Mouse (Mus musculus): Measurements from ENCODE around the gene Rpl3. TPM values are rescaled to one million over a fixed set of nuclear protein-coding genes. Genes with fewer than 3 reads are reported as not detected.

Rpl3 gene
- polyA plus RNA-seq, 1 experiment from 2014 or later, result 633 TPM

GRCm38 (mm10) chr15:80070095-80070644 is 21.5 kb downstream of the Rpl3 start:
- Histone ChIP-seq H3K36me3 (ENCODE audit: control insufficient read depth, insufficient read depth, low read length) (no peaks in the 10 kb centered on the region), H3K27ac (ENCODE audit: low read depth, low read length) (no peak overlapping the region), H3K4me3 (ENCODE audit: low read depth, low read length) (no peak overlapping the region), H3K9ac (replicated peaks; ENCODE audit: low read depth, low read length) (no peak overlapping the region), H3K4me2 (ENCODE audit: low read depth, low read length) (no peak overlapping the region), H3K4me1 (ENCODE audit: control insufficient read depth, insufficient read depth, low read length) (no peaks in the 10 kb centered on the region), H3K27me3 (ENCODE audit: control insufficient read depth, insufficient read depth, low read length) (no peaks in the 10 kb centered on the region), H3K9me3 (ENCODE audit: control insufficient read depth, low read length) (no peaks in the 10 kb centered on the region)
- 58% methylated on average over 8 of the region's 8 CpGs for whole genome bisulfite sequencing
- ATAC-seq (ENCODE audit: low read depth), result no peak

- 57% methylated on average over 4 of the region's 4 CpGs for WGBS
- H3K4me1 ChIP-seq (ENCODE audit: control insufficient read depth, insufficient read depth, low read length), result no peaks in the 10 kb centered on the region
- ATAC-seq (ENCODE audit: low read depth), result no peak
- H3K4me2 ChIP-seq (ENCODE audit: low read depth, low read length), result no peak overlapping the region
- H3K27me3 ChIP-seq (ENCODE audit: control insufficient read depth, insufficient read depth, low read length), result no peaks in the 10 kb centered on the region
- no peak overlapping the region for H3K4me3 ChIP-seq (ENCODE audit: low read depth, low read length)
- no peak overlapping the region for H3K9ac ChIP-seq (replicated peaks; ENCODE audit: low read depth, low read length)
- H3K27ac ChIP-seq (ENCODE audit: low read depth, low read length), result no peak overlapping the region
- no peaks in the 10 kb centered on the region for H3K36me3 ChIP-seq (ENCODE audit: control insufficient read depth, insufficient read depth, low read length)
- H3K9me3 ChIP-seq (ENCODE audit: control insufficient read depth, low read length), result no peaks in the 10 kb centered on the region
Measured at GRCm38 (mm10) chr15:80069171-80069570, 22.5 kb downstream of the Rpl3 start.

GRCm38 (mm10) chr15:80066538-80066937 is 25.1 kb downstream of the Rpl3 start:
- Histone ChIP-seq H3K4me3 (ENCODE audit: low read depth, low read length) (no peak overlapping the region), H3K4me2 (ENCODE audit: low read depth, low read length) (no peak overlapping the region), H3K4me1 (ENCODE audit: control insufficient read depth, insufficient read depth, low read length) (no peaks in the 10 kb centered on the region), H3K27ac (ENCODE audit: low read depth, low read length) (no peak overlapping the region), H3K9ac (replicated peaks; ENCODE audit: low read depth, low read length) (no peak overlapping the region), H3K36me3 (ENCODE audit: control insufficient read depth, insufficient read depth, low read length) (no peaks in the 10 kb centered on the region), H3K9me3 (ENCODE audit: control insufficient read depth, low read length) (no peaks in the 10 kb centered on the region), H3K27me3 (ENCODE audit: control insufficient read depth, insufficient read depth, low read length) (no peaks in the 10 kb centered on the region)
- no peak for ATAC-seq (ENCODE audit: low read depth)
- 55% methylated on average over 3 of the region's 3 CpGs for WGBS

- no peaks in the 10 kb centered on the region for H3K4me1 ChIP-seq (ENCODE audit: control insufficient read depth, insufficient read depth, low read length)
- no peaks in the 10 kb centered on the region for H3K27me3 ChIP-seq (ENCODE audit: control insufficient read depth, insufficient read depth, low read length)
- no peak for ATAC-seq (ENCODE audit: low read depth)
- H3K9ac ChIP-seq (replicated peaks; ENCODE audit: low read depth, low read length), result no peak overlapping the region
- no peaks in the 10 kb centered on the region for H3K9me3 ChIP-seq (ENCODE audit: control insufficient read depth, low read length)
- no peak overlapping the region for H3K27ac ChIP-seq (ENCODE audit: low read depth, low read length)
- H3K4me2 ChIP-seq (ENCODE audit: low read depth, low read length), result no peak overlapping the region
- WGBS, result 16% methylated on average over 13 of the region's 13 CpGs
- H3K4me3 ChIP-seq (ENCODE audit: low read depth, low read length), result no peak overlapping the region
- H3K36me3 ChIP-seq (ENCODE audit: control insufficient read depth, insufficient read depth, low read length), result no peaks in the 10 kb centered on the region
Measured at GRCm38 (mm10) chr15:80065414-80065813, 26.3 kb downstream of the Rpl3 start.

- WGBS, result 70% methylated on average over 5 of the region's 5 CpGs
- no peak for ATAC-seq (ENCODE audit: low read depth)
- H3K4me3 ChIP-seq (ENCODE audit: low read depth, low read length), result no peak overlapping the region
Measured at GRCm38 (mm10) chr15:80064965-80065364, 26.7 kb downstream of the Rpl3 start.

GRCm38 (mm10) chr15:80062821-80063220 is 28.8 kb downstream of the Rpl3 start:
- 47% methylated on average over 5 of the region's 5 CpGs for WGBS
- H3K4me1 ChIP-seq (ENCODE audit: control insufficient read depth, insufficient read depth, low read length), result no peaks in the 10 kb centered on the region
- no peak overlapping the region for H3K9ac ChIP-seq (replicated peaks; ENCODE audit: low read depth, low read length)
- no peak for ATAC-seq (ENCODE audit: low read depth)
- H3K4me2 ChIP-seq (ENCODE audit: low read depth, low read length), result no peak overlapping the region
- no peak overlapping the region for H3K27ac ChIP-seq (ENCODE audit: low read depth, low read length)
- H3K9me3 ChIP-seq (ENCODE audit: control insufficient read depth, low read length), result no peaks in the 10 kb centered on the region
- no peaks in the 10 kb centered on the region for H3K36me3 ChIP-seq (ENCODE audit: control insufficient read depth, insufficient read depth, low read length)
- H3K27me3 ChIP-seq (ENCODE audit: control insufficient read depth, insufficient read depth, low read length), result no peaks in the 10 kb centered on the region
- H3K4me3 ChIP-seq (ENCODE audit: low read depth, low read length), result no peak overlapping the region

More at GRCm38 (mm10) chr15:80064965-80065364, 26.7 kb downstream of the Rpl3 start:
- Histone ChIP-seq H3K9ac (replicated peaks; ENCODE audit: low read depth, low read length) (no peak overlapping the region), H3K36me3 (ENCODE audit: control insufficient read depth, insufficient read depth, low read length) (no peaks in the 10 kb centered on the region), H3K4me2 (ENCODE audit: low read depth, low read length) (no peak overlapping the region), H3K27ac (ENCODE audit: low read depth, low read length) (no peak overlapping the region), H3K9me3 (ENCODE audit: control insufficient read depth, low read length) (no peaks in the 10 kb centered on the region), H3K4me1 (ENCODE audit: control insufficient read depth, insufficient read depth, low read length) (no peaks in the 10 kb centered on the region), H3K27me3 (ENCODE audit: control insufficient read depth, insufficient read depth, low read length) (no peaks in the 10 kb centered on the region)

- Histone ChIP-seq H3K9ac (replicated peaks; ENCODE audit: low read depth, low read length) (no peak overlapping the region), H3K9me3 (ENCODE audit: control insufficient read depth, low read length) (no peaks in the 10 kb centered on the region), H3K27ac (ENCODE audit: low read depth, low read length) (no peak overlapping the region), H3K36me3 (ENCODE audit: control insufficient read depth, insufficient read depth, low read length) (no peaks in the 10 kb centered on the region), H3K4me1 (ENCODE audit: control insufficient read depth, insufficient read depth, low read length) (no peaks in the 10 kb centered on the region), H3K4me2 (ENCODE audit: low read depth, low read length) (no peak overlapping the region), H3K27me3 (ENCODE audit: control insufficient read depth, insufficient read depth, low read length) (no peaks in the 10 kb centered on the region), H3K4me3 (ENCODE audit: low read depth, low read length) (no peak overlapping the region)
- WGBS, result 77% methylated on average over 7 of the region's 9 CpGs
- no peak for ATAC-seq (ENCODE audit: low read depth)
Measured at GRCm38 (mm10) chr15:80062339-80062738, 29.3 kb downstream of the Rpl3 start.

- no peak for ATAC-seq (ENCODE audit: low read depth)
- WGBS, result 93% methylated on average over 4 of the region's 4 CpGs
- H3K36me3 ChIP-seq (ENCODE audit: control insufficient read depth, insufficient read depth, low read length), result no peaks in the 10 kb centered on the region
- H3K27me3 ChIP-seq (ENCODE audit: control insufficient read depth, insufficient read depth, low read length), result no peaks in the 10 kb centered on the region
- H3K4me1 ChIP-seq (ENCODE audit: control insufficient read depth, insufficient read depth, low read length), result no peaks in the 10 kb centered on the region
- no peaks in the 10 kb centered on the region for H3K9me3 ChIP-seq (ENCODE audit: control insufficient read depth, low read length)
- no peak overlapping the region for H3K4me2 ChIP-seq (ENCODE audit: low read depth, low read length)
- no peak overlapping the region for H3K27ac ChIP-seq (ENCODE audit: low read depth, low read length)
- H3K9ac ChIP-seq (replicated peaks; ENCODE audit: low read depth, low read length), result no peak overlapping the region
- H3K4me3 ChIP-seq (ENCODE audit: low read depth, low read length), result no peak overlapping the region
Measured at GRCm38 (mm10) chr15:80061071-80061550, 30.6 kb downstream of the Rpl3 start.

GRCm38 (mm10) chr15:80060356-80061070 is 31.2 kb downstream of the Rpl3 start:
- ATAC-seq (ENCODE audit: low read depth), result no peak
- no peaks in the 10 kb centered on the region for H3K4me1 ChIP-seq (ENCODE audit: control insufficient read depth, insufficient read depth, low read length)
- WGBS, result 96% methylated on average over 8 of the region's 8 CpGs
- H3K27me3 ChIP-seq (ENCODE audit: control insufficient read depth, insufficient read depth, low read length), result no peaks in the 10 kb centered on the region
- no peak overlapping the region for H3K4me3 ChIP-seq (ENCODE audit: low read depth, low read length)
- H3K4me2 ChIP-seq (ENCODE audit: low read depth, low read length), result no peak overlapping the region
- no peak overlapping the region for H3K27ac ChIP-seq (ENCODE audit: low read depth, low read length)
- no peaks in the 10 kb centered on the region for H3K36me3 ChIP-seq (ENCODE audit: control insufficient read depth, insufficient read depth, low read length)
- no peak overlapping the region for H3K9ac ChIP-seq (replicated peaks; ENCODE audit: low read depth, low read length)
- no peaks in the 10 kb centered on the region for H3K9me3 ChIP-seq (ENCODE audit: control insufficient read depth, low read length)

All from neural tube, embryonic 14.5 days (tissue).